Mouse (Mus musculus): Measurements from ENCODE around the gene H2-Eb2. TPM values are rescaled to one million over a fixed set of nuclear protein-coding genes. Genes with fewer than 3 reads are reported as not detected.
"Not testable (repeated sequence)": the region's sequence is repeated elsewhere in the genome, so short reads cannot be mapped to it uniquely, and the experiment has no call there.

H2-Eb2 gene
- polyA plus RNA-seq, 1 experiment from 2014 or later: not detected

GRCm38 (mm10) chr17:34309225-34309624 is 16.2 kb upstream of the H2-Eb2 start:
- H3K36me3 ChIP-seq (ENCODE audit: control insufficient read depth, insufficient read depth): no peaks in the 10 kb centered on the region
- ATAC-seq: no peak
- H3K27me3 ChIP-seq (replicated peaks; ENCODE audit: control insufficient read depth, insufficient read depth, low read length): no peaks in the 10 kb centered on the region; the same call in 1 of the 2 replicates
- TF ChIP-seq CTCF (IDR thresholded peaks at IDR 0.05; ENCODE audit: low read depth): no peak
- H3K4me2 ChIP-seq (replicated peaks; ENCODE audit: low read depth): peak overlapping the region; percentile 77
- no peaks in the 10 kb centered on the region for H3K9me3 ChIP-seq (ENCODE audit: control insufficient read depth)
- WGBS: 27% methylated on average over 10 of the region's 10 CpGs
- peak overlapping the region; percentile 55 for H3K9ac ChIP-seq (ENCODE audit: low read depth, low read length)
- peak overlapping the region; percentile 50 for H3K4me3 ChIP-seq (ENCODE audit: low read depth, low read length)
- no peaks in the 10 kb centered on the region for H3K4me1 ChIP-seq (replicated peaks; ENCODE audit: control insufficient read depth, insufficient read depth, low read length)
- no peak overlapping the region; the same call in 1 of the 2 replicates for H3K27ac ChIP-seq (ENCODE audit: low read depth, low read length)

DNA sequence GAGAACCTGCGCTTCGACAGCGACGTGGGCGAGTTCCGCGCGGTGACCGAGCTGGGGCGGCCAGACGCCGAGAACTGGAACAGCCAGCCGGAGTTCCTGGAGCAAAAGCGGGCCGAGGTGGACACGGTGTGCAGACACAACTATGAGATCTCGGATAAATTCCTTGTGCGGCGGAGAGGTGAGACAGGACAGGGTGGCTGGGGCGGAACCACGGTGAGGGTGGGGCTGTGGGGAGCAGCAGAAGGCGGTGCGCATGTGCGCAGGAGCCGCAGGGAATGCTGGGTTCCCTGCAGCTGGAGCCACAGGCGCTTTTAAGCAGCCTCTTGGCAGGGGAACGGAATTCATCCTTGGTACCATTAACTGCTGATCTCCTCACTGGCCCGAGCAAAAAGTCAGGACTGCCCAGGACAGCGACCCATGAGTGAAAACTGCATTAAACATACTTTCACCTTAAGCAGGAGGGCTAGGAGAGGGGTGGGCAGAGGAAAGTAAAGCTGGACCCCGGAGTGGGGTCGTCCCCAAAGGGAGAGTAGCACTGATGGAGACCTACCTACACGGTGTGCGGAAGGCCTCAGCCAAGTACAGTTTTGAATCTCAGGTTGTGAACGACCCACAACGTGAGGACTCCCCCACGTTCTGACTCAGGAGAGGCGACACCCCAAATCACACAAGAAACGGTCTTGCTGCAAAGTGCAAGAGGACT is 15.6 kb upstream of the H2-Eb2 start:
- peak overlapping the region; percentile 77 for H3K4me2 ChIP-seq (replicated peaks; ENCODE audit: low read depth)
- WGBS: 23% methylated on average over 38 of the region's 38 CpGs
- H3K9ac ChIP-seq (ENCODE audit: low read depth, low read length): peak overlapping the region; percentile 55
- H3K4me1 ChIP-seq (replicated peaks; ENCODE audit: control insufficient read depth, insufficient read depth, low read length): no peaks in the 10 kb centered on the region
- no peak for TF ChIP-seq CTCF (IDR thresholded peaks at IDR 0.05; ENCODE audit: low read depth)
- peak; percentile 72 for ATAC-seq
- H3K4me3 ChIP-seq (ENCODE audit: low read depth, low read length): peak overlapping the region; percentile 50
- H3K27ac ChIP-seq (ENCODE audit: low read depth, low read length): no peak overlapping the region; the same call in 1 of the 2 replicates
- H3K27me3 ChIP-seq (replicated peaks; ENCODE audit: control insufficient read depth, insufficient read depth, low read length): no peaks in the 10 kb centered on the region; the same call in 1 of the 2 replicates
- H3K9me3 ChIP-seq (ENCODE audit: control insufficient read depth): no peaks in the 10 kb centered on the region
- H3K36me3 ChIP-seq (ENCODE audit: control insufficient read depth, insufficient read depth): no peaks in the 10 kb centered on the region

GRCm38 (mm10) chr17:34310526-34310925 is 14.9 kb upstream of the H2-Eb2 start:
- H3K27me3 ChIP-seq (replicated peaks; ENCODE audit: control insufficient read depth, insufficient read depth, low read length); H3K9ac ChIP-seq (ENCODE audit: low read depth, low read length); H3K9me3 ChIP-seq (ENCODE audit: control insufficient read depth); ATAC-seq; H3K27ac ChIP-seq (ENCODE audit: low read depth, low read length); H3K36me3 ChIP-seq (ENCODE audit: control insufficient read depth, insufficient read depth); H3K4me3 ChIP-seq (ENCODE audit: low read depth, low read length); H3K4me1 ChIP-seq (replicated peaks; ENCODE audit: control insufficient read depth, insufficient read depth, low read length); H3K4me2 ChIP-seq (replicated peaks; ENCODE audit: low read depth): not testable (repeated sequence)
- WGBS: 73% methylated on average over 3 of the region's 3 CpGs

DNA sequence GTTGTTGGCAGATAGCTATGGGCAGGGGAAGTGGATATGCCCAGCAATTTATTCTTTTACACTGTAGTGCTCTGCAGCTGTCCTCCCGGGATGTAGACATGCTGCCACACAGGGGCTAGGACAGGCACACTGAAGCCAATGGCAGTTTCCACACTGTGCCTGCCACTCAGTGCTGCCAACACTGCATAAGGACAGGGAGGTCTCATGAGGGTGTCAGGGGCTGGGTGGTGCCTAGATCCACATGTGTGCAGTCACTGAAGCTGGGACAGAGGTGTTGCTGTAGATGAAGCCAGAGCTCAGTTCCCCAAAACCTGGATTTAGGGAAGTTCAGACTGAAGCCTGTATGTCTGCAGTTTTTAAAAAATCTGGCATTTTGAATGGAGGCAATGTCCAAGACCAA is 13.3 kb upstream of the H2-Eb2 start:
- H3K4me2 ChIP-seq (replicated peaks; ENCODE audit: low read depth): no peak overlapping the region
- H3K27ac ChIP-seq (ENCODE audit: low read depth, low read length): no peak overlapping the region
- no peak overlapping the region for H3K4me3 ChIP-seq (ENCODE audit: low read depth, low read length)
- no peaks in the 10 kb centered on the region for H3K9me3 ChIP-seq (ENCODE audit: control insufficient read depth)
- H3K9ac ChIP-seq (ENCODE audit: low read depth, low read length): no peak overlapping the region
- TF ChIP-seq CTCF (IDR thresholded peaks at IDR 0.05; ENCODE audit: low read depth): no peak
- no peaks in the 10 kb centered on the region for H3K36me3 ChIP-seq (ENCODE audit: control insufficient read depth, insufficient read depth)
- no peaks in the 10 kb centered on the region; the same call in 1 of the 2 replicates for H3K27me3 ChIP-seq (replicated peaks; ENCODE audit: control insufficient read depth, insufficient read depth, low read length)
- no peaks in the 10 kb centered on the region for H3K4me1 ChIP-seq (replicated peaks; ENCODE audit: control insufficient read depth, insufficient read depth, low read length)
- no peak for ATAC-seq
- WGBS: 83% methylated on average over 1 of the region's 1 CpGs

DNA sequence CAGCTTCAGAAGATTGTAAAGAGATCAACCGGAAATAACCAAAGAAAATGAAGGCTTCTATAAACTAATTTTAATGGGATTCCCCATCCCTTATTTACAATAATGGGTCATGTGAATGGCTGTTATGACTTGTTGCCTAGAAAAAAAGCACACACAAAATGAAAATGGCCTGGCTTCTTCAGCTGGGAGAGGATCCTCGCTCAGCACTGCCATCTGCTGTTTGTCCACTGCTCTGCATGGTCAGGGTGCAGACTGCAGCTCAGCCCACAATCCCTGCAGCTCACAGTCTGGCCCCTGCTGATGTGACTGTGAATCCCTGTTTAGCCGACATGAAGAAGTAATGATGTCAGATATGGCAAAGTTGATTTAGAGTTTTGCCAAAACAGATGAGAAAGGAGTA is 12.1 kb upstream of the H2-Eb2 start:
- TF ChIP-seq CTCF (IDR thresholded peaks at IDR 0.05; ENCODE audit: low read depth): peak; percentile 94
- Histone ChIP-seq H3K27me3 (replicated peaks; ENCODE audit: control insufficient read depth, insufficient read depth, low read length) (no peaks in the 10 kb centered on the region; the same call in 1 of the 2 replicates), H3K4me1 (replicated peaks; ENCODE audit: control insufficient read depth, insufficient read depth, low read length) (no peaks in the 10 kb centered on the region), H3K4me2 (replicated peaks; ENCODE audit: low read depth) (no peak overlapping the region), H3K36me3 (ENCODE audit: control insufficient read depth, insufficient read depth) (no peaks in the 10 kb centered on the region), H3K9ac (ENCODE audit: low read depth, low read length) (no peak overlapping the region), H3K4me3 (ENCODE audit: low read depth, low read length) (no peak overlapping the region), H3K9me3 (ENCODE audit: control insufficient read depth) (no peaks in the 10 kb centered on the region), H3K27ac (ENCODE audit: low read depth, low read length) (no peak overlapping the region)
- ATAC-seq: peak; percentile 61
- WGBS: 32% methylated on average over 3 of the region's 3 CpGs

- H3K9ac ChIP-seq (ENCODE audit: low read depth, low read length): no peak overlapping the region
- no peaks in the 10 kb centered on the region for H3K4me1 ChIP-seq (replicated peaks; ENCODE audit: control insufficient read depth, insufficient read depth, low read length)
- no peaks in the 10 kb centered on the region for H3K27me3 ChIP-seq (replicated peaks; ENCODE audit: control insufficient read depth, insufficient read depth, low read length)
- H3K4me3 ChIP-seq (ENCODE audit: low read depth, low read length): no peak overlapping the region
- no peak overlapping the region for H3K27ac ChIP-seq (ENCODE audit: low read depth, low read length)
- 66% methylated on average over 9 of the region's 9 CpGs for WGBS
- no peak overlapping the region for H3K4me2 ChIP-seq (replicated peaks; ENCODE audit: low read depth)
- H3K9me3 ChIP-seq (ENCODE audit: control insufficient read depth): no peaks in the 10 kb centered on the region
- ATAC-seq: no peak
- no peaks in the 10 kb centered on the region for H3K36me3 ChIP-seq (ENCODE audit: control insufficient read depth, insufficient read depth)
- no peak for TF ChIP-seq CTCF (IDR thresholded peaks at IDR 0.05; ENCODE audit: low read depth)
These were observed 11.2 kb upstream of the H2-Eb2 start for GRCm38 (mm10) chr17:34314286-34314685.

Data from intestine, postnatal 0 days (tissue).